Mouse (Mus musculus) midbrain, postnatal 0 days (tissue): ENCODE results near the gene 5830473C10Rik. TPM values are rescaled to one million over a fixed set of nuclear protein-coding genes. Genes with fewer than 3 reads are reported as not detected.

Experiments used
- ATAC-seq: fragments of 200-750 bp; cut with Nextera tagmentation; 2 replicates; pipeline ENCODE4 v1.8.0; 2017; ENCODE audit warnings: moderate number of reproducible peaks, mild to moderate bottlenecking, moderate TSS enrichment, moderate library complexity; ENCODE audit not compliant: low FRiP score
- DNase-seq: peaks from one replicate; pipeline ENCODE4 v3.0.0-alpha.2; 2015; ENCODE audit warnings: low spot score
- H3K27ac ChIP-seq: fragments of 300-500 bp; sonication (generic); 2 replicates; pipeline ENCODE4 v1.5.1; 2014; ENCODE audit warnings: low read depth, mild to moderate bottlenecking, low read length, mixed read lengths
- H3K27me3 ChIP-seq: fragments of 300-500 bp; sonication (generic); 2 replicates; pipeline ENCODE4 v1.6.1; 2014; ENCODE audit warnings: low read length, control low read depth, mixed read lengths; ENCODE audit not compliant: insufficient read depth
- H3K36me3 ChIP-seq: fragments of 300-500 bp; sonication (generic); 2 replicates; pipeline ENCODE4 v1.6.1; 2014; ENCODE audit warnings: low read length, control low read depth, mixed read lengths; ENCODE audit not compliant: insufficient read depth
- H3K4me1 ChIP-seq: fragments of 300-500 bp; sonication (generic); 2 replicates; pipeline ENCODE4 v1.6.1; 2014; ENCODE audit warnings: mild to moderate bottlenecking, control low read depth, antibody characterized with exemption, low read length, mixed read lengths; ENCODE audit not compliant: insufficient read depth
- H3K4me2 ChIP-seq: fragments of 300-500 bp; sonication (generic); 2 replicates; pipeline ENCODE4 v1.6.1; 2014; ENCODE audit warnings: low read depth, mild to moderate bottlenecking, low read length, mixed read lengths; ENCODE audit not compliant: poor library complexity, severe bottlenecking
- H3K4me3 ChIP-seq: fragments of 300-500 bp; sonication (generic); 2 replicates; pipeline ENCODE4 v1.5.1; 2014; ENCODE audit warnings: low read depth, mild to moderate bottlenecking, low read length, moderate library complexity
- H3K9ac ChIP-seq: fragments of 300-500 bp; sonication (generic); replicated peaks from 2 replicates; pipeline ENCODE4 v1.6.1; 2014; ENCODE audit warnings: mild to moderate bottlenecking, low read length, moderate library complexity, mixed read lengths; ENCODE audit not compliant: poor library complexity, severe bottlenecking
- H3K9me3 ChIP-seq: fragments of 300-500 bp; sonication (generic); 2 replicates; pipeline ENCODE4 v1.6.1; 2016; ENCODE audit warnings: low read length, control low read depth
- CTCF ChIP-seq: IDR thresholded peaks from 2 replicates; pipeline ENCODE4 v1.5.1; 2016; ENCODE audit warnings: antibody characterized with exemption, mild to moderate bottlenecking
- WGBS: fragments of 180-500 bp; shearing (Covaris S2); extraction: QIAGEN DNeasy Blood & Tissue Kit; methylation state at CpG from one replicate; pipeline ENCODE4 v1.1.7; 2014; 5-methylcytosine and 5-hydroxymethylcytosine counted together
- polyA plus RNA-seq: library from polyadenylated mRNA; unstranded; fragments of >200 nt; fragmentation: Nextera tagmentation; extraction: Ambion mirVana; gene quantifications from 2 replicates; pipeline ENCODE4 v1.2.1, GENCODE M21; 2015
- total RNA-seq: library from RNA; depleted of rRNA; stranded (reverse); fragments of >200 nt; gene quantifications from 2 replicates; pipeline ENCODE4 v1.2.3, GENCODE M21; 2014

Gene 5830473C10Rik
- total and polyA plus RNA-seq, 2 experiments from 2014 or later: 0.19 TPM; not detected in 1

- ATAC-seq: no peak
- no peak overlapping the region for H3K4me2 ChIP-seq
- no peak for TF ChIP-seq CTCF
- H3K4me3 ChIP-seq: no peak overlapping the region
- no peak overlapping the region for H3K27ac ChIP-seq
- no peaks in the 10 kb centered on the region for H3K4me1 ChIP-seq
- WGBS: 38% methylated on average over 3 of the region's 3 CpGs
- no peak overlapping the region for H3K9ac ChIP-seq
- no peaks in the 10 kb centered on the region for H3K36me3 ChIP-seq
- no peaks in the 10 kb centered on the region for H3K27me3 ChIP-seq
- no peaks in the 10 kb centered on the region for H3K9me3 ChIP-seq
- DNase-seq: peak; percentile 29
Measured at GRCm38 (mm10) chr5:90571216-90571615, 10.3 kb downstream of the 5830473C10Rik start.

GRCm38 (mm10) chr5:90577751-90578150 is 16.8 kb downstream of the 5830473C10Rik start:
- Histone ChIP-seq H3K9ac (no peak overlapping the region), H3K36me3 (no peaks in the 10 kb centered on the region), H3K4me1 (no peaks in the 10 kb centered on the region), H3K27ac (no peak overlapping the region), H3K9me3 (no peaks in the 10 kb centered on the region), H3K27me3 (no peaks in the 10 kb centered on the region), H3K4me3 (no peak overlapping the region), H3K4me2 (no peak overlapping the region)
- WGBS: 88% methylated on average over 9 of the region's 9 CpGs
- TF ChIP-seq CTCF: no peak
- DNase-seq (no peak), ATAC-seq (no peak)

- H3K27me3 ChIP-seq: no peaks in the 10 kb centered on the region
- ATAC-seq: no peak
- DNase-seq: no peak
- H3K9me3 ChIP-seq: no peaks in the 10 kb centered on the region
- no peak overlapping the region for H3K9ac ChIP-seq
- H3K4me1 ChIP-seq: no peaks in the 10 kb centered on the region
- no peaks in the 10 kb centered on the region for H3K36me3 ChIP-seq
- 91% methylated on average over 9 of the region's 9 CpGs for WGBS
- no peak overlapping the region for H3K4me2 ChIP-seq
- no peak for TF ChIP-seq CTCF
- H3K27ac ChIP-seq: no peak overlapping the region
- H3K4me3 ChIP-seq: no peak overlapping the region
Measured at GRCm38 (mm10) chr5:90579556-90579955, 18.6 kb downstream of the 5830473C10Rik start.

- 90% methylated on average over 6 of the region's 6 CpGs for WGBS
- H3K4me3 ChIP-seq: no peak overlapping the region
- no peaks in the 10 kb centered on the region for H3K36me3 ChIP-seq
- no peaks in the 10 kb centered on the region for H3K9me3 ChIP-seq
- H3K4me2 ChIP-seq: no peak overlapping the region
- no peak overlapping the region for H3K9ac ChIP-seq
- no peaks in the 10 kb centered on the region for H3K4me1 ChIP-seq
- no peaks in the 10 kb centered on the region for H3K27me3 ChIP-seq
- no peak for DNase-seq
- TF ChIP-seq CTCF: no peak
- no peak overlapping the region for H3K27ac ChIP-seq
- no peak for ATAC-seq
Measured at GRCm38 (mm10) chr5:90582179-90582578, 21.3 kb downstream of the 5830473C10Rik start.

- Histone ChIP-seq H3K4me2 (no peak overlapping the region), H3K9me3 (no peaks in the 10 kb centered on the region), H3K9ac (no peak overlapping the region), H3K27me3 (no peaks in the 10 kb centered on the region), H3K36me3 (no peaks in the 10 kb centered on the region), H3K27ac (no peak overlapping the region), H3K4me1 (no peaks in the 10 kb centered on the region), H3K4me3 (no peak overlapping the region)
- TF ChIP-seq CTCF: no peak
- ATAC-seq (no peak), DNase-seq (no peak)
- 78% methylated on average over 7 of the region's 7 CpGs for WGBS
Measured at GRCm38 (mm10) chr5:90584799-90585198, 23.9 kb downstream of the 5830473C10Rik start.

GRCm38 (mm10) chr5:90586511-90586910 is 25.6 kb downstream of the 5830473C10Rik start:
- no peak overlapping the region for H3K4me3 ChIP-seq
- no peaks in the 10 kb centered on the region for H3K36me3 ChIP-seq
- H3K9ac ChIP-seq: no peak overlapping the region
- ATAC-seq (no peak), DNase-seq (no peak)
- H3K4me1 ChIP-seq: no peaks in the 10 kb centered on the region
- H3K9me3 ChIP-seq: no peaks in the 10 kb centered on the region
- TF ChIP-seq CTCF: no peak
- H3K27me3 ChIP-seq: no peaks in the 10 kb centered on the region
- 79% methylated on average over 5 of the region's 5 CpGs for whole genome bisulfite sequencing
- H3K27ac ChIP-seq: no peak overlapping the region
- no peak overlapping the region for H3K4me2 ChIP-seq
